Mouse (Mus musculus) testis, adult 2 months (tissue): ENCODE measurements around the gene Fam213a. TPM values are rescaled to one million over a fixed set of nuclear protein-coding genes. Genes with fewer than 3 reads are reported as not detected.

Source experiments
- H3K27ac ChIP-seq: fragments of 200-500 bp; 2 replicates; pipeline ENCODE4 v1.5.1; 2012; ENCODE audit warnings: low read depth, low read length; ENCODE audit not compliant: control insufficient read depth, insufficient read depth
- H3K27me3 ChIP-seq: fragments of 200-500 bp; 2 replicates; pipeline ENCODE4 v1.6.1; 2012; ENCODE audit warnings: mild to moderate bottlenecking, low read length, moderate library complexity; ENCODE audit not compliant: control insufficient read depth, insufficient read depth
- H3K36me3 ChIP-seq: fragments of 200-500 bp; 2 replicates; pipeline ENCODE4 v1.6.1; 2012; ENCODE audit warnings: mild to moderate bottlenecking, low read length; ENCODE audit not compliant: control insufficient read depth, insufficient read depth
- H3K4me1 ChIP-seq: fragments of 200-500 bp; 2 replicates; pipeline ENCODE4 v1.6.1; 2012; ENCODE audit warnings: low read length; ENCODE audit not compliant: control insufficient read depth, insufficient read depth
- H3K4me3 ChIP-seq: fragments of 200-500 bp; 2 replicates; pipeline ENCODE4 v1.5.1; 2012; ENCODE audit warnings: low read depth, mild to moderate bottlenecking, low read length, moderate library complexity, mixed read lengths; ENCODE audit not compliant: control insufficient read depth
- CTCF ChIP-seq: fragments of 200-500 bp; IDR thresholded peaks from 2 replicates; pipeline ENCODE4 v1.5.1; 2012; ENCODE audit warnings: low read depth, mild to moderate bottlenecking, inconsistent platforms, low read length, moderate library complexity; ENCODE audit not compliant: control insufficient read depth, insufficient read depth, insufficient replicate concordance
- POLR2A ChIP-seq: fragments of 200-500 bp; IDR thresholded peaks from 2 replicates; pipeline ENCODE4 v1.6.1; 2012; ENCODE audit warnings: low read depth, mild to moderate bottlenecking, inconsistent platforms, low read length, moderate library complexity; ENCODE audit not compliant: control insufficient read depth
- polyA plus RNA-seq: library from polyadenylated mRNA; depleted of rRNA; stranded (reverse); fragments of >200 nt; gene quantifications from 2 replicates; pipeline ENCODE4 v1.2.3, GENCODE M21; 2012

Gene Fam213a
- polyA plus RNA-seq, 1 experiment: 45.1 TPM

GRCm38 (mm10) chr14:40960237-40960636, 53.4 kb downstream of the Fam213a start:
- no peak overlapping the region; the same call in 1 of the 2 replicates for H3K27ac ChIP-seq
- TF ChIP-seq CTCF (no peak), POLR2A (no peak)
- no peak overlapping the region for H3K4me3 ChIP-seq
- no peaks in the 10 kb centered on the region for H3K27me3 ChIP-seq
- H3K36me3 ChIP-seq: no peaks in the 10 kb centered on the region
- peaks cover 2% of the 10 kb centered on the region; the same call in 1 of the 2 replicates for H3K4me1 ChIP-seq

GRCm38 (mm10) chr14:40959586-40959985, 54.0 kb downstream of the Fam213a start:
- peaks cover 2% of the 10 kb centered on the region; the same call in 1 of the 2 replicates for H3K4me1 ChIP-seq
- no peaks in the 10 kb centered on the region for H3K36me3 ChIP-seq
- TF ChIP-seq POLR2A (no peak), CTCF (no peak)
- H3K27me3 ChIP-seq: no peaks in the 10 kb centered on the region
- no peak overlapping the region for H3K4me3 ChIP-seq
- peak overlapping the region; percentile 32 for H3K27ac ChIP-seq

- Histone ChIP-seq H3K4me3 (no peak overlapping the region), H3K27me3 (no peaks in the 10 kb centered on the region), H3K36me3 (no peaks in the 10 kb centered on the region), H3K4me1 (peaks cover 2% of the 10 kb centered on the region; the same call in 1 of the 2 replicates), H3K27ac (peak overlapping the region; percentile 70)
- TF ChIP-seq CTCF (no peak), POLR2A (no peak)
Measured at GRCm38 (mm10) chr14:40958986-40959381, 54.6 kb downstream of the Fam213a start.

GRCm38 (mm10) chr14:40958083-40958985, 55.3 kb downstream of the Fam213a start:
- H3K4me3 ChIP-seq: no peak overlapping the region
- no peaks in the 10 kb centered on the region for H3K36me3 ChIP-seq
- H3K4me1 ChIP-seq: peaks cover 2% of the 10 kb centered on the region; the same call in 1 of the 2 replicates
- no peaks in the 10 kb centered on the region for H3K27me3 ChIP-seq
- TF ChIP-seq CTCF: no peak
- peak overlapping the region; percentile 70 for H3K27ac ChIP-seq

DNA sequence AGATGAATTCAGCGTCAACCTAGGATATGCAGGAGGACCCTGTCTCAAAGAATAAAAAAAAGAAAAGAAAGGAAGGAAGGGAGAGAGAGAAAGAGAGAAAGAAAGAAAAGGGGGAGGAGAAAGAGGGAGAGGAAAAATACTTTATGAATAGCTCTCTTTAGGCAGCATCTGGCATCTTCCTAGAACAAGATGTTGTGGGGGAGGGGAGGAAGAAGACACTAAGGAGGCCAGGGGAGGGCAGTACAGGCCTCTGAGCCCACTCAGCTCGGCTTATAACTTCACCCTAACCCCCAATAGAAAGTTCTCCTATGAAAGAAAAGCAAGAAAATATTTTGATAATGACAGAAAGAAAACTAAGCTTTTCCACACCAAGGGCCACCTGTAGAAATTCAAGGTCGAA, 56.0 kb downstream of the Fam213a start:
- no peaks in the 10 kb centered on the region for H3K36me3 ChIP-seq
- no peak overlapping the region for H3K27ac ChIP-seq
- peaks cover 2% of the 10 kb centered on the region; the same call in 1 of the 2 replicates for H3K4me1 ChIP-seq
- no peak overlapping the region for H3K4me3 ChIP-seq
- H3K27me3 ChIP-seq: no peaks in the 10 kb centered on the region
- TF ChIP-seq POLR2A: no peak
- no peak for TF ChIP-seq CTCF

GRCm38 (mm10) chr14:40956252-40957146, 57.1 kb downstream of the Fam213a start:
- TF ChIP-seq CTCF (no peak), POLR2A (no peak)
- H3K27ac ChIP-seq: no peak overlapping the region
- H3K4me3 ChIP-seq: no peak overlapping the region
- peaks cover 2% of the 10 kb centered on the region; the same call in 1 of the 2 replicates for H3K4me1 ChIP-seq
- no peaks in the 10 kb centered on the region for H3K36me3 ChIP-seq
- no peaks in the 10 kb centered on the region for H3K27me3 ChIP-seq
